Mouse (Mus musculus): ENCODE data around the gene Stab1. TPM values are rescaled to one million over a fixed set of nuclear protein-coding genes. Genes with fewer than 3 reads are reported as not detected.

The Stab1 gene
- polyA plus RNA-seq, 1 experiment from 2014 or later, result 32.2 TPM

Other genes starting within 250 kb of the Stab1 start
- gene Itih3, start 244.9 kb downstream of the Stab1 start, polyA plus RNA-seq (2015; fragmentation: Nextera tagmentation; extraction: Ambion mirVana), result 687 and 781 TPM in 2 replicates
- 82.0 and 101 TPM in 2 replicates for gene Itih1, start 225.4 kb downstream of the Stab1 start, polyA plus RNA-seq (2015; fragmentation: Nextera tagmentation; extraction: Ambion mirVana)
- 3.6 TPM in 2 replicates for gene Nek4, start 217.3 kb downstream of the Stab1 start, polyA plus RNA-seq (2015; fragmentation: Nextera tagmentation; extraction: Ambion mirVana)
- 14.6 and 16.0 TPM in 2 replicates for gene Glt8d1, start 167.2 kb downstream of the Stab1 start, polyA plus RNA-seq (2015; fragmentation: Nextera tagmentation; extraction: Ambion mirVana)
- 259 and 284 TPM in 2 replicates for gene Spcs1, start 167.0 kb downstream of the Stab1 start, polyA plus RNA-seq (2015; fragmentation: Nextera tagmentation; extraction: Ambion mirVana)
- gene Pbrm1, start 149.5 kb downstream of the Stab1 start, polyA plus RNA-seq (2015; fragmentation: Nextera tagmentation; extraction: Ambion mirVana), result 50.6 and 52.9 TPM in 2 replicates
- 54.8 and 60.1 TPM in 2 replicates for gene Gnl3, start 149.5 kb downstream of the Stab1 start, polyA plus RNA-seq (2015; fragmentation: Nextera tagmentation; extraction: Ambion mirVana)
- 47.7 and 57.1 TPM in 2 replicates for gene Smim4, start 39.7 kb downstream of the Stab1 start, polyA plus RNA-seq (2015; fragmentation: Nextera tagmentation; extraction: Ambion mirVana)
- 149 and 179 TPM in 2 replicates for gene Nt5dc2, start 37.6 kb downstream of the Stab1 start, polyA plus RNA-seq (2015; fragmentation: Nextera tagmentation; extraction: Ambion mirVana)
- 80.6 and 93.1 TPM in 2 replicates for gene Tnnc1, start 39.7 kb upstream of the Stab1 start, polyA plus RNA-seq (2015; fragmentation: Nextera tagmentation; extraction: Ambion mirVana)
- 94.9 and 112 TPM in 2 replicates for gene Nisch, start 48.3 kb upstream of the Stab1 start, polyA plus RNA-seq (2015; fragmentation: Nextera tagmentation; extraction: Ambion mirVana)
- gene Sema3g, start 49.2 kb upstream of the Stab1 start, polyA plus RNA-seq (2015; fragmentation: Nextera tagmentation; extraction: Ambion mirVana), result 0.04 TPM in 2 replicates
- gene Phf7, start 82.7 kb upstream of the Stab1 start, polyA plus RNA-seq (2015; fragmentation: Nextera tagmentation; extraction: Ambion mirVana), result 6.1 and 6.3 TPM in 2 replicates
- 32.0 and 33.7 TPM in 2 replicates for gene Bap1, start 82.8 kb upstream of the Stab1 start, polyA plus RNA-seq (2015; fragmentation: Nextera tagmentation; extraction: Ambion mirVana)
- gene Dnah1, start 155.3 kb upstream of the Stab1 start, polyA plus RNA-seq (2015; fragmentation: Nextera tagmentation; extraction: Ambion mirVana), result 0.07 and 0.14 TPM in 2 replicates
- gene Capn7, start 168.0 kb upstream of the Stab1 start, polyA plus RNA-seq (2015; fragmentation: Nextera tagmentation; extraction: Ambion mirVana), result 15.0 and 15.2 TPM in 2 replicates

All from liver, embryonic 16.5 days (tissue).